Mouse (Mus musculus) kidney, postnatal 10 days (tissue): Measurements from ENCODE around the gene Rab37.

Experiments used
- DNase-seq: peaks from one replicate; pipeline ENCODE4 v3.0.0; 2021; ENCODE audit warnings: mixed read lengths

The Rab37 gene

GRCm38 (mm10) chr11:115169430-115169829, 78.2 kb downstream of the Rab37 start:
- no peak for DNase-seq

DNA sequence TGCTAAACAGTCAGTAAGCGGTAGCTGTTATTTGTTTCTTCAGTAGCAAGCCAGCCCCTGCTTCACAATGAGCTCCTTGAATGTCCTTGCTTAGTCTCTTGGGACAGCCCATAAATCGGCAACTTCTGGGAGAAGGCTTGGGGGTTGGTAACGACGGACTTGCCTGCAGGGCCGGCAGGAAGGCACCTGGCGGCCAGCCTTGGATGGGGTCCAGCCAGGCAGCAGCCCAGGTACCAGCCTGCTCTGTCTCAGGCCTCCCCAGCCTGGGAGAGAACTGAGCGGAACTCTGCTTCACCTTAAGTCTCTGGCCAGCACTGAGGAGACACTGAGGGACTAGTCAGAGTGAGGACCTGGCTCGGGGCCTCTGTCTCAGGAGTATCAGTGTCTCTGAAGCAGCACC, 79.9 kb downstream of the Rab37 start:
- DNase-seq = peak; percentile 70

DNA sequence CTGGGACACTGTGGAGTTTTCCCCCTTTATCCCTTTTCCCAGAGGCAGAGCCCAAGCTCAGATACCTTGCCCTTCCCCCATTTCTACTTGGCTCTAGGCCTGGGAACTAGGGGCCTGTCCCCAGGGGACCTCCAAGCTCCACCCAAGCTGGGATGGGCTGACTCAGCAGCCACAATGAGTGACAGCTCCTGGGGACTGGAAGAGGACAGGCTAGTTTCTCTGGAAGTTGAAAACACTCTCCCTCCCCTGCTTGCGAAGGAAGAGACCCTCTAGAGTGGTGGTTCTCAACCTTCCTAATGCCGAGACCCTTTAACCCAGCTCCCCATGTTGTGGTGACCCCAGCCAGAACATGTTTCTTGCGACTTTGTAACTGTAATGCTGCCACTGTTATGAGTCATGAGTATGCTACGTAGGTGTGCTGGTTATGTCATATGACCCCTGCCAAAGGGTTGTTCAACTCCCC, 81.6 kb downstream of the Rab37 start:
- peak; percentile 82 for DNase-seq

- peak; percentile 66 for DNase-seq
Measured at GRCm38 (mm10) chr11:115173549-115174339, 82.5 kb downstream of the Rab37 start.

- no peak for DNase-seq
Measured at GRCm38 (mm10) chr11:115176399-115177190, 85.4 kb downstream of the Rab37 start.

DNA sequence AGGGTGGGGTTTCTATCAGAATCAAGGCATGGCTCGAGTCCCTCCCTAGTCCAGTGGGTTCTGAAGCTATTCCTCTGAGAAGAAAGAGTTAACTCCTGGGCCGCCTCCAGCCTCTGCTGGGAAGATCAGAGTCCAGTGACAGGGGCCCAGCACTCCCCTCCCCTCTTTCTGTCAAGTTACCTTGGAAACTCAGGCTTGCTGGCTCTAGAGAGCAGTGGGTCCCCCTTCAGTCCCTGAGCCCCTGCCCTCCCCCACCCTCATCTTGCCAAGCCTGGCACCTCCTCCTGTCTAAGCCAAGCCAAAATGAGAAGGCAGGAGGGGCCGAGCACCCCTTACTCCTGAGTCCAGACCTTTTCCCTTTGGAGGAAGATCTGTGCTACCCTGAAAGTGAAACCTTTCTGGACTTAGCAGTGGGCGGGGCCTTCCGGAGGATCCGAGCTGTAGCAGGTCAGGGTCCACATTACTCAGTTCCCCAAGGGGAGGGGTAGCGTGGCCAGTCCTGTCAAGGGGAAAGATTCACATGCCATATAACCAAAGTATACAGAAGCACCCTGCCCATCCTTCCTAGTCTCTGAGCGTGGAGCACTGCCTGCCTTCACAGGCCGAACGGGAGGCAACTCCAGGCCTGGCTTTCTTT, 86.4 kb downstream of the Rab37 start:
- DNase-seq = peak; percentile 80

DNA sequence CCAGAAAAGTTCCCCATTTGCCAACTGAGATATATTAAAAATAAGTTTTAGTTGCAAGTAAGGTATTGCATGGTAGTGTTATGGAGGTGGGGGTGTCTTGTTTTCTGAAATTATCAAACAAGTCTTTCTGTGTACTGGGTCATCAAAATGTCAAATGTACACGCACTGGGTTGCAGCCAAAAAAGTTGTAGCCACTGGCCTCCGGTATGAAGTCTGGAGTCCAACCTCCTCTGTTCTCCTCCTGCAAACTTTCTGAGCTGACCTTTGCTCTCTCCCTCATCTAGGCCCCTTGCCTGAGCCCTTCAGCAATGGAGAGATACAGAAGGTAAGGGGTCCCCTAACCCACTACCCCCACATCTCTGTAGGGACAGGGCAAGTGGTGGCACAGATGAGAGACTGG, 87.5 kb downstream of the Rab37 start:
- DNase-seq = no peak

GRCm38 (mm10) chr11:115179191-115179590, 88.0 kb downstream of the Rab37 start:
- DNase-seq = no peak

DNA sequence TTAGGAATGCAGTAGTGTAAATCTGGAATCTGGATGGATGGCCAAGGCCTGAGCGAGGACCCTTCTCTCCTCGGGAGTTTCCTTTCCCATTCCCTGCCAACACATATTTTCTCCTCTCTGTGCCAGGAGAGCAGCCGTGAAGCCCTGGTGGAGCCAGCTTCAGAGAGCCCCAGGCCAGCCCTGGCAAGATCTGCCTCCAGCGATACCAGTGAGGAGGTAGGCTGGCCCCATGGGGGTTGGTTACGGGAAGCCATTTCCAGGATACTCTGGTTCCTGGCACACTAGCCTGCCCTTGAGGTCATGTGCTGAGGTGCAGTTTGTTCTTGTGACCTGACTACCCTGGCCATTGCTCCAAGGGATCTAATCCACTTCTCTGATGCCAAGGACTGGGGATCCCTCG, 88.7 kb downstream of the Rab37 start:
- no peak for DNase-seq

DNA sequence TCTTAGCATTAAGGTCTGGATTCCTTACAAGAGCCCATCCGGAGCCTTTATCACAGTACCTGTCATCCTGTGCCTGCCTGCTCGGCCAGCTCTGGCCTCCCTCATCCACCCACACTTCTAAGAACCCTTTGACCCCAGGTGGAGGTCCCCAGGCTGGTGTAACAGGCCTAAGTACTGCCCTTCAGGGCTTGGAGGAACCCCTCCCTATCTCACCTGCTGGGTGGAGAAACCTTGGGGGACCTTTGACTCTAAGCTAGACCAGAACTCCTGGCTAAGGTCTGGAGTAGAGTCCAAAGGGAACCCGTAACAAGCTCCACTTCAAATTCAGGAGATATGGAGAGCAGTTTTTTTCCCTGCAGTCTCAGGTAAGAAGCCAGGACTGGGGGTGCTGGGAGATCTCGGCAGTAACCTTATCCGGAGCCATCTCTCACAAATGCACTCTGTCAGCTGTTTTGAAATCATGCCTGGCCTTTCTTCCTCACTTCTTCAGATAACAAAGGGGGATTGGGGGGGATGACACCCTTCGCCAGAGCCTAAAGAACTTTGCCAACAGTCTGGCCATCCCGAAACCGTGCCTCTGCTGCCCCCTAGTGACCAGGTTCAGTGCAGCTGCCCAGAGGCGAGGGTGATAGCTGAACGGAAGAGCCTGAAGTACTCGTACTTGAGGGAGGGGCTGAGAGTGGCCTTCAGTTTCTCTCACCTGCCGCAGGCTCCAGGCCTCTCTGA, 90.8 kb downstream of the Rab37 start:
- DNase-seq = peak; percentile 91

DNA sequence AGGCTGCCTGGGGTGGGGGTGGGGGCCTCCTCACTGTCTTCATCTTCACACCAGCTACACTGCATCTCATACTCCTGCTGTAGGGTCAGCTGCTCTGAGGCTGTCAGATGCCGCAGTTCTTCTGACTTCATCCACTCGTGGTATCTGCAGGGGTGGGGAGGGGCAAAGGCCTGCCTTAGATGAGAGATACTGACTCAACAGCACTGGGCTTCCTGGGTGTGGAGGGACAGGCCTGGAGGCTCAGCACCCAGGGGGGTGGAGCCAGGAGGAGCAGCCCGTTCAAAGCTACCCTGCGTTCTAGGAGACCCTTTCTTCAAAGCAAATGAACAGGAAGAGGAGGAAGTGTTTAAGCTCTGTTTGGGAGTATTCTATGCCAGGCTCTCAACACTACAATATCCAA, 93.7 kb downstream of the Rab37 start:
- no peak for DNase-seq

GRCm38 (mm10) chr11:115187224-115187639, 96.0 kb downstream of the Rab37 start, which contains the start of gene Tmem104:
Gene Tmem104, plus strand, starts transcription at chr11:115187487.
- DNase-seq = peak; percentile 100

- DNase-seq = no peak
Measured at GRCm38 (mm10) chr11:115187693-115188092, 96.5 kb downstream of the Rab37 start, which contains the start of gene Nat9. Gene Nat9, minus strand, starts transcription at chr11:115187859.

DNA sequence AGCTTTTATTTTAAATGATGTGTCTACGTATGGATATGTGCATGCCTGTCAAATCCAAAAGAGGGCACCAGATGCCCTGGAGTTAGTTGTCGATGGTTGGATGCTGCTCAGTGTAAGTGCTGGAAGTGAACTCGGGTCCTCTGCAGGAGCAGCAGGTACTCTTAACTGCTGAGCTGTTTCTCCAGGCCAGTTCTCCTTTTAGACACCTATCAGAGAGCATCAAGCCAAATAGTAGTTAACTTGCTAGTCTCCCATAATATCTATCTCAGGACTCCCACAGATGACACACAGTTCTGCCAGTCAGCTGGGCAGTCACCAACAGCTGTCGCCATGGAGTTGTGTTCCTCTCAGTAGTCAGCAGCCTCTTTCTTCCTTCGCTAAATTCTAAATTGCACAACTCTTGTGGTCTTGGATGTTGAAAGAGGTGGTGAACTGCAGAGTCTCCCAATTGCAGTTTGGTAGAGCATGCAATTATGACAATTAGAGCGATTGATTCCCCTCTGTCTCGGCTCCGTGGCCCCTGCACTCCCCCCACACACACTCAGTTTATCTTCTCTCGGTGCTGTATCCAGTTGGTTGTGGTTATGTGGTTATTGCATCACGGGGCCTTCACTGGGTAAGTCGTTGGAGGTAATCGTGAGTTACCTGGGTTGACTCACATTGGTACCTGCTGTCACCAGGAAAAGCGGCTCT, 97.5 kb downstream of the Rab37 start:
- DNase-seq = no peak

DNA sequence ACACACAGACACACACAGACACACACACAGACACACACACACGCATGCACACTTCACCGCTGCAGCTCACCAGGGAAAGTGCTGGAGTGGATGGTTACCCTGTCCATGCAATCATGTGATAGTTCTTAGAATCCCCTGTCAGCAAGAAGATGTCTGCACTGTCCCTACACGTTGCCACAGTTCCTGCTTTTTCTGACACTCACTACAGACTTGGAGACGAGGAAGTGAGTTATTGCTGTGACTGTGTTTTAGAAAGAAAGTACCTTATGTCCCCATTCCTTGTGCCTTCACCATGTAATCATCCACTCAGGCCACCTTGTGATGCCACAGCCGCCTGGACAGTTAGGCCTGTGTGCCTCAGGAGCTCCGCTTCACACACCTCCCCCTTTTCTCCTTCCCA, 98.1 kb downstream of the Rab37 start:
- no peak for DNase-seq

- DNase-seq = peak; percentile 81
Measured at GRCm38 (mm10) chr11:115192180-115192579, 100.9 kb downstream of the Rab37 start.

GRCm38 (mm10) chr11:115194693-115195092, 103.5 kb downstream of the Rab37 start:
- no peak for DNase-seq

- no peak for DNase-seq
Measured at GRCm38 (mm10) chr11:115195933-115196332, 104.7 kb downstream of the Rab37 start.

GRCm38 (mm10) chr11:115197558-115197957, 106.3 kb downstream of the Rab37 start:
- DNase-seq = no peak

DNA sequence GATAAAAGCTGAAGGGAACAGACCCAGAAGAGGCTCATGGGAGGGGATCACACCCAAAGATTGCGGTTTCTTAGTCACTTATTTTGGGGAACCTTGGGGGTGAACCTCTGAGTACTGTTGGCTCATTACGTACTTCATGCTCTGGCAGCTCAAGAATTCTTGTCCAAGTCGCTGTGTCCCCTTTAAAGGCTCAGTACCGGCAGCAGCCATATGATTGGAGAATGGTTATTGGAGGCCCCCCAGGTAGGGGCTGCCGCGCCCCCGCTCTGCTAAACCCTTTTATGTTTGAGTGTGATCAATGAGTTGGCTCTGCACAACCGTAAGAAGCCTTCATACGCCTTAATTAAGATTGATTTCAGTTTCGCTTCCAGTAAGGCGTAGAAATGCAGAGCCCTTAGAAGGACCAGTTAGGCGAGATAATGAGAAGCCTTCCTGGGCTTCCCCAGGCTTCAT, 107.7 kb downstream of the Rab37 start:
- DNase-seq = no peak

DNA sequence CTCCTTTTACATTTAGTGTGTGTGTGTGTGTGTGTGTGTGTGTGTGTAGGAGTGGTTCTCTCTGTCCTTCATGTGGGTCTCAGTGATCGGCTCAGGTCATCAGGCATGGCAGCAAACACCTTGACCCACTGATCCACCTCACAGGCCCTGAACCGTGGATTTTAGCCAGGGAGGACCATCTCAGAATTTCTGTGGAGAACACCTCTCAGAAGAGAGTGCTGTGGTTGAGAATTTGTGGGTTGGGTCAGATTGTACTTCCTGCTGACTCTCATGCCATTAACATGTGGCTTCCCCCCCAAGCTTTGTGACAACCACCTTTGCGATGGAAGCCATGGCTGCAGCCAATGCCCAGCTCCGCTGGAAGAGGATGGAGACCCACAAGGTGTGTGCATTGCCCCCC, 109.3 kb downstream of the Rab37 start:
- DNase-seq = no peak

GRCm38 (mm10) chr11:115202316-115202715, 111.1 kb downstream of the Rab37 start:
- peak; percentile 90 for DNase-seq
